Mouse (Mus musculus) heart, postnatal 25 days (tissue): Measurements from ENCODE around the gene Lamp3. TPM values are rescaled to one million over a fixed set of nuclear protein-coding genes. Genes with fewer than 3 reads are reported as not detected.
"Not testable (repeated sequence)": the region's sequence is repeated elsewhere in the genome, so short reads cannot be mapped to it uniquely, and the experiment has no call there.

ENCODE experiments used
- DNase-seq: peaks from one replicate; pipeline ENCODE4 v3.0.0; 2022; ENCODE audit warnings: low spot score
- intact Hi-C: fragments of 180-260 bp; cut with DNase I; formaldehyde crosslinking; loops from one replicate; pipeline ENCODE4 v1.15.1; 2025
- total RNA-seq, 2 experiments: library from RNA; stranded (reverse); gene quantifications; 2 replicates each; pipeline ENCODE4 v1.2.3; 2021

The Lamp3 gene
- total RNA-seq: under 1 TPM; 0.08 to 0.13 TPM

DNA sequence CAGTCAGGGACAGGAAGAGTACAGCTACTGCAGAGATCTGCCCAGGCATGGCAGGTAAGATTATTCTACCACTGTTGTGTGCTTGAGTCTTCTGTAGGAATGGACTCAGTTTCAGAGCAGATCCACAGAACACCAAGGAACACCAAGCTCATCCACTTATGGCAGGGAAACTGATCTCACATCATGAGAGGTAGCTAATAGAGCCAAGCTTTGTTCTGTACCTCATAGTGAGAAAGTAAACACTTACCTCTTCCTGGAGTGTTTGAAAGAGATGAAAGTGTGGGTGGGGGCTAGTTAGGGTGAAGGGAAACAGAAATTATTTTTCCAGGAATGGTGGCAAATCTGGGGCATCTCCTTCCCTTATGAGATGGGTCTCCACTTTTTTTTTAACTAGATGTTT is at the start of gene Lamp3:
TSS of gene Lamp3 (minus strand) at position 160 of the 400 bp plus-strand sequence.
- intact Hi-C loops: no loop called here

DNA sequence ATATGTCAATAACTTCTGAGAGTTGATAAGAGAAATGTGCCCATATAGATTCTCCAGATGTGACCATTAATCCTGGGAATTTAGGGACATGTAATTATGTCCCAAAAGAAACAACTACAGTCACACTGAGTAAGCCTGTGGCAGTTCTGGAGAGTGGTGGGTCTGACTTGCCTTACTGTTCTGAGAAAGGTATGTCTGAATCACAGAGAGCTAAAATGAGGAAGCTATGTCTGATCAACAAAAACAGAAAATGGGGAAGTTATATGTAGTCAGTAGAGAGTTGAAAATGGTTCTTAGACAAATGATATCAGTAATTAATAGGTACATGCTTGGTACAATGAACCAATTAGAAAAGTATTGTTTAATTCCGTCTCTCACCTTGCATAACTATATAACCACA is 26.7 kb upstream of the Lamp3 start:
- intact Hi-C loops: no loop called here
- no peak for DNase-seq

More for the DNA sequence above, at the start of gene Lamp3:
- no peak for DNase-seq

DNA sequence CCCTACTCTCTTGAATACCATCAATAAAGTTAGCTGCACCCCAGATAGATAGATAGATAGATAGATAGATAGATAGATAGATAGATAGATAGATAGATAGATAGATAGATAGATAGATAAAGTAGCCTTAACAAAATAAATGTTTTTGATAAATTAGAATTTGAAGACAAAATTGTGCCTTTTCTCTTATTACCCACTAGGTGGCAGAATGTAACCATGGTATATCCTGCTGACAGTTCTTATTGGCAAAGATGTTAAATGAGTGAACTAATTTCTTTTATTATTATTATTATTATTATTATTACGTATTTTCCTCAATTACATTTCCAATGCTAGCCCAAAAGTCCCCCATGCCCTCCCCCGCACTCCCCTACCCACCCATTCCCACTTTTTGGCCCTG is 18.0 kb upstream of the Lamp3 start:
- intact Hi-C loops: loop anchor here (10.0 kb wide), 4 partner anchors 121 to 581 kb away; partner anchors contain the start of genes Klhl24 and Parl
- not testable (repeated sequence) for DNase-seq

DNA sequence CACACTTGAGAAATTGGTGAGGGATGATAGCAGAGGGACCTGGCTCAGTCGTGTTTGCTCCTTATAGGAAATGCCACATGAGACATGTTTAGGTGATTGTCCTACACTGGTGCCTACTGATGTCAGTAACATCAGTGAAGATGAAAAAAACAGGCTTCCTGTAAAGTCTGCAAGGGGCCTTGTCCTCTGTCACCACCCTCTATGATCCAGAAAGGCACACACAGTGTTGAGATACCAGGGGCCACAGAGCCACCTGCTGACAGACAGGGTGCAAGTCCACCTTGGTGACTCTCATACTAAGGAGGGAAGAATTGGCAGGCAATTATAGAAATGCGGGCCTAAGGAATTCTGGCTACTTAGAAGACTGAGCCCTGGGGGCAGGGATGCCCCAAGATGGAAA is 14.8 kb upstream of the Lamp3 start:
- DNase-seq: no peak
- intact Hi-C loops: loop anchor here (10.0 kb wide), 4 partner anchors 124 to 584 kb away; partner anchors contain the start of genes Klhl24 and Parl

DNA sequence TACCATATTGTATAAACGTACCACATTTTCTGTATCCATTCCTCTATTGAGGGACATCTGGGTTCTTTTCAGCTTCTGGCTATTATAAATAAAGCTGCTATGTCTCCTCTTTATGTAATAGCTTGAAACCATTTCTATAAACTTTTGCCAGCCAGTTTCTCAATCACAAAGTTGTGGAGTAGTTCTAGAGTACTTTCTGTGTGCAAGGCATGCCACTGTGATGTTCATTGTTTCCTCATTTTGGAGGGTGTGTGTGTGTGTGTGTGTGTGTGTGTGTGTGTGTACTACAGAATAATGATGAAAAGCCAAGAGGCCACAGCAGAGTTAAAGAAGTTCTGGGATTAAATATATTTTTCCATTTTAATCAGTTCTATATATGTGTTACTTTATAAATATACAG is 1.2 kb upstream of the Lamp3 start:
- DNase-seq: no peak
- intact Hi-C loops: no loop called here

DNA sequence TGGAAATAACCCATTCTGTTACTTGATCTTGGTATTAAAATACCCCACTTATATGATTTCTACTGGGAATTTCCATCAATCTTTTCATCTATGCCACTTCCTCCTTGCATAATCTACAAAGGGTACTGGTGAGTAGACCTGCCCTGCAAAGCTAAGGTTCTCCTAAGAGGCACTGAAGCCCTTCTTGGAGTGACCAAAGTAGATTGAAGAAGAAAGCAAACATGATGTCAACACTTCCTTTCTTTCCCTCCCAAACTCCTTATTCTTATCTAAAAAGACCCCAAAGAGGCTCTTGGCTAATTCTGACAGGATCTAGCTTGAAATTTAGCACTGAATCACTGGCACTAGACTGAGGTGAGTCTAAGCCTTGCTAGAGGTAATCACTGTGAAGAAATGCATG is 7.0 kb downstream of the Lamp3 start:
- intact Hi-C loops: no loop called here
- no peak for DNase-seq

DNA sequence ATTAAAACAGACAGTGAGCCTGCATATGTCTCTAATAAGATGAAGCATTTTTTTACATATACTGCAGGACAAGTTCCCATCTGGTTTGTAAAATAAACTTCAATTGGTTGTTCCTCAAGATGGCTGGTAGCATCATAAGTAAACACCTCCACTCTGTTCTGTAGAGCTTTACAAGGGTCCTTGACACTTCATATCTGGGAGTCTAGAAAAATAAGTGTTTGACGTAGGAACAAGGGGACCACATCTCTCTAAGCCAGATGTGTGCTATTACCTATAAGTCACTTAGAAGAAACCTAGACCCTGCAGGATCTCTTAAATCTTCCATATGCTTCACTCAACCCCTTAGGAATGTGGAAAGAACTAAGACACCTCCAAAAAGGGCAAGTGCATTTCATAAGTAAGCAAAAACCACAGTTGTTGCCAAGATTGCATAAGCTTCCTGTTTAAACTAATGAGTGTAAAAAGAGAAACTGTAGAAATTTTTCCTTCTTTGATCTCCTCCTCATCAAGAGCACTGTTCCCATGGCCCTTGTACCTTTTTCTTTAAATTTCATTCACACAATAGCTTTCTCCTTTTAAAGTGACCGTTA is 35.3 kb downstream of the Lamp3 start:
- DNase-seq: no peak
- intact Hi-C loops: no loop called here

DNA sequence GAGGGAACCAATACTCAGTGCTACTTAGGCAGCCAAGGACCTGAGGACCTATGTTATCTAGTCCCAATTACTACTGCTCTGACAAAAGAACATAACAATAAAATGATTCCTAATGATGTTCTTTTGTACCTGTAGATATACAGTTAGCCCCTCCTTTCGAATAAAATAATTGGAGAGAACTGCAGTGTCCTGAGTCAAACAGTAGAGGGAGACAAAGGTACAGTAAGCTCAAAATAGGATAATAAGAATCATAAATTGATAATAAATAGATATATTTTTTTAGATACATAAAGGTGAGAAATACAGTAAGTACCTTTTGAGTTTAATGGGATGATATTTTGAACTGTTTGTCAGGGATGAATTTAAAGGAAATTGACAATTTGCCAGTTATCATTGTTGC is 39.9 kb downstream of the Lamp3 start:
- intact Hi-C loops: no loop called here
- no peak for DNase-seq

DNA sequence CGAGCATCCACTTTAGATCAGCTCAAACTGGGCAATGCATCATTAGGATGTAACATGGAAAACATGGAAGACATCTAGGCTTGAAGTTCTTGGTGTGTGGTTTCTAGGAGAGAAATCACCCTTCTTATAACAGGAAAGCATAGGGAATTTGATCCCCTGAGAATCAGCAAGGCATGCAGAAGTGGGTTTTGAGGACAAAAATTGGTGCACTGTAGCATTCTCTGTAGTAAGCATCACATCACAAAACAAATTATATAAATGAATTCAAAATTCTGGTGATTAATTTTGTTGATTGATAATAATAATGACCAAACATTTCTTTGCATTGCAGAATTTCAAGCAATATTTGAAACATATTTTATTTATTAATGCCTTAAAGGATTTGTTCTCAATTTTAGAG is 76.4 kb downstream of the Lamp3 start, which contains the start of gene Olfr171:
TSS of gene Olfr171 (minus strand) at position 101 of the 400 bp plus-strand sequence.
- intact Hi-C loops: no loop called here
- no peak for DNase-seq

DNA sequence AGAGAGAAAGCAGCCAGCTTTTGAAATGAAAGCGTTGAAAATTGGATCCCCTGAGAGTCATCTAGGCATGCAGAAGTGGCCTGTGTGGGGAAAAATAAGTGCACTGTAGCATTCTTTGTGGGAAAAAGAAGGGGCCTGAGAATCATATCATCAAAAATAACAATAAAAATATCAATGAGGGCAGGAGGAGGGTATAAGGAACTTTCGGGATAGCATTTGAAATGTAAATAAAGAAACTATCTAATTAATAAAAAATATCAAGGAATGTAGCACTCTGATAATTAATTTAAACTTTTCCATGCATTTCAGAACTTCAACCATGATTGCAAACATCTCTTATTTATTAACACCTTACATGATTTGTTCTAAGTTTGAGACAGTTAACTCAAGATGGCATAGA is 94.4 kb downstream of the Lamp3 start, which contains the start of gene Olfr170:
TSS of gene Olfr170 (minus strand) at position 101 of the 400 bp plus-strand sequence.
- not testable (repeated sequence) for DNase-seq
- intact Hi-C loops: loop anchor here (2.0 kb wide), 1 partner anchor 39 kb away; no protein-coding TSS in a partner anchor

Other genes starting within 250 kb of the Lamp3 start
- not detected for gene Olfr166, start 222.7 kb downstream of the Lamp3 start, total RNA-seq
- not detected for gene Olfr167, start 184.1 kb downstream of the Lamp3 start, total RNA-seq
- not detected for gene Olfr168, start 170.8 kb downstream of the Lamp3 start, total RNA-seq
- not detected for gene Olfr169, start 134.6 kb downstream of the Lamp3 start, total RNA-seq
- gene Olfr170, start 94.5 kb downstream of the Lamp3 start, total RNA-seq: not detected
- not detected for gene Olfr171, start 76.5 kb downstream of the Lamp3 start, total RNA-seq
- gene B3gnt5, start 53.8 kb upstream of the Lamp3 start, total RNA-seq: under 1 TPM; 0.73 TPM